Mouse (Mus musculus): ENCODE data around the gene Mesd. TPM values are rescaled to one million over a fixed set of nuclear protein-coding genes. Genes with fewer than 3 reads are reported as not detected.
A peak's percentile ranks its signal among the peaks of the same experiment; 100 is the strongest.

Gene Mesd
- polyA plus RNA-seq, 1 experiment from 2014 or later = 103 TPM

DNA sequence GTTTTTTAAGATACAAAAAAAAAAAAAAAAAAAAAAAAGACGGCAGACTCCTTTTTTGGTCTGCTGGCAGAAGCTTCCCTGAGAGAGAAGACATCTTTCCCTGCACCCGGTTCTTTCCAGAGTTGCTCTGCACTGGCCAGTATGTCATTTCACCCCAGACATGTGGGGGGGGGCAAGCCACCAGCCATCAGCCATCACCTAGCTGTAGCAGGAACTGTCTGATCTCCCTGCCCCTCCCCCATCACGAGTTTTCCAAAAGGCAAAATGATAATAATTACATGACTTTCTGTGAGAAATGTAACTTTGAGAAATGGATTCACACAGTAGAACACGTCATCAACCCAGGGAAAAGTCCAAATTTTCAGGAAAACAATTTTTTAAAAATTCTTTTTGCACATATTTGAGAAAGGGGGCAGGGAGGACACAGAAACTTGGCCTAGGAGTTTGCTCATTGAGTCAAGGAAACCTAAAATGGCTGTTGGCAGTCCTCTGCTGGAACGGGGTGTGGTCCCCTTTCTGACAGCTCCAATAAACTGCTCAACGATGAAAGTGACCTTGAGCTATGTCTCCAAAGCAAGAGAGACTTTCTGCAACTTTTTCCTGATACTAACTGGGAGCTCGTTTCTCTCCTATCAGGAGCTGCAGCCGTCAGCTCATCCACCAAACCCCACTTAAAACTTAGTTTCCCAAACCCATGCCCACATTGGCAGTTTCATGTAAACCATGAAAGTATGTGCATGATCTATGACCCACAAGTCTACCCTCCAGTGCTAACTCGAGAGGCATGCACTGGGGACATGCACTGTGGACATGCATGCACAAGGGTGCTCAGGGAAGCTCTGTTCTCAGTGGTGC is 27.7 kb upstream of the Mesd start:
- Histone ChIP-seq H3K9ac (no peak overlapping the region), H3K27me3 (no peaks in the 10 kb centered on the region), H3K36me3 (no peaks in the 10 kb centered on the region), H3K27ac (no peak overlapping the region), H3K4me1 (peaks cover 12% of the 10 kb centered on the region), H3K4me2 (replicated peaks) (no peak overlapping the region), H3K4me3 (no peak overlapping the region), H3K9me3 (no peaks in the 10 kb centered on the region)
- no peak for ATAC-seq (ENCODE audit: low FRiP score, low read depth)
- whole genome bisulfite sequencing = 69% methylated on average over 9 of the region's 9 CpGs

- 83% methylated on average over 2 of the region's 2 CpGs for WGBS
- ATAC-seq (ENCODE audit: low FRiP score, low read depth) = no peak
Measured at GRCm38 (mm10) chr7:83857208-83857488, 27.1 kb upstream of the Mesd start.

DNA sequence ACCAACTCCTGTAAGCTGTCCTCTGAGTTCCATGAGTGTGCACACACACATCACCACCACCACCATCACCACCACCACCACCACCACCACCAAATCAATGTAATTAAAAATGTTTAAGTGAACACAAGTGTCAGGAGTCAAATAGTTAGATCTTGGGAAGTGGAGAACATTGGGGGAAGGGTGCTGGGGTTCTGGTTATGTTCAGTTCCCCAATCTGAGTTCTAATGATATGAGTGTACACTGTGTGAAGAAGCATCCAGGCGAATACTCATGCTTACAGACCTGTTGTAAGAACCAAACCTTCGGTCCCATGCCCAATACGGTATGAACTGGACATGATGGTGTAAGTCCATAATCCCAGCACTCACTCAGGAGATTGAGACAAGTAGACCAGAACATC is 26.3 kb upstream of the Mesd start:
- Histone ChIP-seq H3K9me3 (no peaks in the 10 kb centered on the region), H3K4me2 (replicated peaks) (no peak overlapping the region), H3K27ac (no peak overlapping the region), H3K27me3 (no peaks in the 10 kb centered on the region), H3K36me3 (no peaks in the 10 kb centered on the region), H3K4me3 (no peak overlapping the region), H3K9ac (no peak overlapping the region), H3K4me1 (no peaks in the 10 kb centered on the region)
- no peak for ATAC-seq (ENCODE audit: low FRiP score, low read depth)
- 88% methylated on average over 3 of the region's 3 CpGs for WGBS

More at GRCm38 (mm10) chr7:83857208-83857488, 27.1 kb upstream of the Mesd start:
- H3K9ac ChIP-seq = no peak overlapping the region
- H3K4me2 ChIP-seq (replicated peaks) = no peak overlapping the region
- no peaks in the 10 kb centered on the region for H3K9me3 ChIP-seq
- H3K27me3 ChIP-seq = no peaks in the 10 kb centered on the region
- no peak overlapping the region for H3K4me3 ChIP-seq
- no peaks in the 10 kb centered on the region for H3K36me3 ChIP-seq
- H3K4me1 ChIP-seq = peaks cover 6% of the 10 kb centered on the region
- H3K27ac ChIP-seq = no peak overlapping the region

- H3K9ac ChIP-seq = no peak overlapping the region
- WGBS = 63% methylated on average over 4 of the region's 4 CpGs
- H3K27me3 ChIP-seq = no peaks in the 10 kb centered on the region
- no peak for ATAC-seq (ENCODE audit: low FRiP score, low read depth)
- no peak overlapping the region for H3K4me2 ChIP-seq (replicated peaks)
- H3K4me3 ChIP-seq = no peak overlapping the region
- no peaks in the 10 kb centered on the region for H3K4me1 ChIP-seq
- H3K36me3 ChIP-seq = no peaks in the 10 kb centered on the region
- H3K27ac ChIP-seq = no peak overlapping the region
- no peaks in the 10 kb centered on the region for H3K9me3 ChIP-seq
Measured at GRCm38 (mm10) chr7:83859378-83860083, 24.7 kb upstream of the Mesd start.

GRCm38 (mm10) chr7:83863554-83863953 is 20.7 kb upstream of the Mesd start:
- H3K4me1 ChIP-seq = no peaks in the 10 kb centered on the region
- ATAC-seq (ENCODE audit: low FRiP score, low read depth) = no peak

DNA sequence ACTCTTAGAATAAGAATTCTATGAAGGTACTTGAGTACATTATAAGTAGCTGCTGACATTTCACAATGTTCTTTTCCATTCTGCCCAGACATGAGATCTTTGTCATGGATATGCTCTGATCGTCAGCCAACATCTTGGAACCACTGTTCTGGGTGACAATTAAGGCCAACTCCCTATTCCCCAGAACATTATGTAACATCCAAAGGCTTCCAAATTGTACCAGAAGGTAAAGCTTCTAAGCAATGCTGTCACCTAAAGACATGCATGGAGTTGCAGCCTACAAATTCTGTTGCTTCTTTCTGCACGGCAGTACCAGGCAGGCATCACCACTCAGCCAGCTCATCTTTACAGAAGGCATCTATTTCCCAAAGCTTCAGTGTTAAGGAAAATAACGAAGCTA is 16.1 kb upstream of the Mesd start:
- ATAC-seq (ENCODE audit: low FRiP score, low read depth) = no peak
- Histone ChIP-seq H3K4me1 (no peaks in the 10 kb centered on the region), H3K9me3 (no peaks in the 10 kb centered on the region), H3K9ac (no peak overlapping the region), H3K27ac (no peak overlapping the region), H3K36me3 (no peaks in the 10 kb centered on the region), H3K27me3 (no peaks in the 10 kb centered on the region), H3K4me2 (replicated peaks) (no peak overlapping the region), H3K4me3 (no peak overlapping the region)
- 89% methylated on average over 3 of the region's 3 CpGs for WGBS

More at GRCm38 (mm10) chr7:83863554-83863953, 20.7 kb upstream of the Mesd start:
- H3K4me3 ChIP-seq = no peak overlapping the region
- no peaks in the 10 kb centered on the region for H3K9me3 ChIP-seq
- no peaks in the 10 kb centered on the region for H3K27me3 ChIP-seq
- whole genome bisulfite sequencing = 52% methylated on average over 2 of the region's 2 CpGs
- H3K9ac ChIP-seq = no peak overlapping the region
- H3K27ac ChIP-seq = no peak overlapping the region
- no peak overlapping the region for H3K4me2 ChIP-seq (replicated peaks)
- H3K36me3 ChIP-seq = no peaks in the 10 kb centered on the region

- no peaks in the 10 kb centered on the region for H3K36me3 ChIP-seq
- H3K27ac ChIP-seq = no peak overlapping the region
- no peak overlapping the region for H3K4me3 ChIP-seq
- no peaks in the 10 kb centered on the region for H3K27me3 ChIP-seq
- H3K4me1 ChIP-seq = no peaks in the 10 kb centered on the region
- H3K4me2 ChIP-seq (replicated peaks) = no peak overlapping the region
- no peak for ATAC-seq (ENCODE audit: low FRiP score, low read depth)
- 41% methylated on average over 5 of the region's 5 CpGs for WGBS
- no peak overlapping the region for H3K9ac ChIP-seq
- no peaks in the 10 kb centered on the region for H3K9me3 ChIP-seq
Measured at GRCm38 (mm10) chr7:83869839-83870543, 14.3 kb upstream of the Mesd start.

- no peak overlapping the region for H3K27ac ChIP-seq
- no peaks in the 10 kb centered on the region for H3K9me3 ChIP-seq
- no peak overlapping the region for H3K9ac ChIP-seq
- H3K4me1 ChIP-seq = peaks cover 45% of the 10 kb centered on the region
- H3K27me3 ChIP-seq = no peaks in the 10 kb centered on the region
- WGBS = 76% methylated on average over 3 of the region's 3 CpGs
- H3K4me2 ChIP-seq (replicated peaks) = no peak overlapping the region
- peaks cover 23% of the 10 kb centered on the region for H3K36me3 ChIP-seq
- H3K4me3 ChIP-seq = no peak overlapping the region
- no peak for ATAC-seq (ENCODE audit: low FRiP score, low read depth)
Measured at GRCm38 (mm10) chr7:83877088-83877487, 7.2 kb upstream of the Mesd start.

- no peak for ATAC-seq (ENCODE audit: low FRiP score, low read depth)
- H3K4me3 ChIP-seq = no peak overlapping the region
- no peaks in the 10 kb centered on the region for H3K9me3 ChIP-seq
- H3K4me2 ChIP-seq (replicated peaks) = peak overlapping the region; percentile 35
- no peaks in the 10 kb centered on the region for H3K27me3 ChIP-seq
- peaks cover 53% of the 10 kb centered on the region for H3K4me1 ChIP-seq
- peaks cover 28% of the 10 kb centered on the region for H3K36me3 ChIP-seq
- no peak overlapping the region for H3K9ac ChIP-seq
- H3K27ac ChIP-seq = no peak overlapping the region
- WGBS = 23% methylated on average over 5 of the region's 5 CpGs
Measured at GRCm38 (mm10) chr7:83878676-83879448, 5.4 kb upstream of the Mesd start.

DNA sequence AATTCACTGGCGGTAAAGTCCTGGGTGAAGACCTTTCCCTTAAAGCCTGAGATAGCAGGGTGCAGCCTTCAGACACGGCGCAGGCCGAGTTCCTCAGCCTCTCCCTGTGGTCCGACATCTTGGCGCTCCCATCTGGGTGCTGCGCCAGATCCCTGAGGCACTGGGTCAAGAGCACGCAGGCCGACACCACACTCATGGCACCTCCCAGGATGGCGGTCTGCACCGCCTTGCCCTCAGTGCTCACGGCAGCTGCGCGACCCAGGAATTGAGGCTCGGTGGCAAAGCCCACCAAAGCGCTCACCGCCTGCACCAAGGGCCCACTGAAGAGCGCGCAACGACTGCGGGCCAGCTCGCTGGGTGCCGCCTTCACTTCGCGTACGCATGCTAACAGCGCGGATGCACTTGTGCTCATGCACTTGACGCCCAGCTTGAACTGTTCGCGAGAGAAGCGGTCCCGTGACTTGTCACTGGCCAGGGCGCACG is 2.1 kb upstream of the Mesd start:
- H3K4me2 ChIP-seq (replicated peaks) = peak overlapping the region; percentile 96
- H3K4me1 ChIP-seq = peaks cover 63% of the 10 kb centered on the region
- H3K4me3 ChIP-seq = peak overlapping the region; percentile 68
- no peaks in the 10 kb centered on the region for H3K27me3 ChIP-seq
- no peak overlapping the region for H3K27ac ChIP-seq
- H3K36me3 ChIP-seq = peaks cover 14% of the 10 kb centered on the region
- 82% methylated on average over 35 of the region's 35 CpGs for WGBS
- no peak for ATAC-seq (ENCODE audit: low FRiP score, low read depth)
- peak overlapping the region; percentile 92 for H3K9ac ChIP-seq
- H3K9me3 ChIP-seq = no peaks in the 10 kb centered on the region

GRCm38 (mm10) chr7:83882633-83883275 is 1.5 kb upstream of the Mesd start:
- Histone ChIP-seq H3K27ac (peak overlapping the region; percentile 94), H3K4me3 (peak overlapping the region; percentile 68), H3K9ac (peak overlapping the region; percentile 92), H3K9me3 (no peaks in the 10 kb centered on the region), H3K4me1 (peaks cover 61% of the 10 kb centered on the region), H3K36me3 (peaks cover 10% of the 10 kb centered on the region), H3K27me3 (no peaks in the 10 kb centered on the region), H3K4me2 (replicated peaks) (peak overlapping the region; percentile 96)
- 18% methylated on average over 48 of the region's 56 CpGs for WGBS
- ATAC-seq (ENCODE audit: low FRiP score, low read depth) = 0 out of 2 replicates have a peak, but pooled peaks have one; percentile 4

All from limb, embryonic 13.5 days (tissue).